Mouse (Mus musculus): Measurements from ENCODE around the gene Tmem229b. TPM values are rescaled to one million over a fixed set of nuclear protein-coding genes. Genes with fewer than 3 reads are reported as not detected.

The Tmem229b gene
- polyA plus RNA-seq, 1 experiment from 2014 or later, result 5.6 TPM

DNA sequence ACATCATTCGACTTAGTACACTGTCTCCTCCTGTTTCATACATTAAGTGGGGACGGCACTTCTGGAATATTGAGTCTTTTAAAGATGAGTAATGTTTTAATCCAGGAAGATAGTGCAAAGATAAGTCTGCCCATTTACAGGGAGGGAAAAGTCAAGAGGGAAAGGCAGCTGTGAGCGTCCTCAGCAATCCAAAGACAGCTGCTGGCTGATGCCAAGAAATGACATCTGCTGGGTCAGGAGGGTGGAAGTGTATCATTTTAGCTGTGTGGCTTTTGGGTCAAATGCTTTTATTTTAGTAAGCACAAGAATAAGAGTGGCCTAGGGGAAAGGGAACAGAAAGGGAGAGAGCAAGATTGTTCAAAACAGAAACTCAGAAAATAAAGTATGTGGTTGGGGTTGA, 85.4 kb downstream of the Tmem229b start:
- CTCF ChIA-PET, result no interaction called here

DNA sequence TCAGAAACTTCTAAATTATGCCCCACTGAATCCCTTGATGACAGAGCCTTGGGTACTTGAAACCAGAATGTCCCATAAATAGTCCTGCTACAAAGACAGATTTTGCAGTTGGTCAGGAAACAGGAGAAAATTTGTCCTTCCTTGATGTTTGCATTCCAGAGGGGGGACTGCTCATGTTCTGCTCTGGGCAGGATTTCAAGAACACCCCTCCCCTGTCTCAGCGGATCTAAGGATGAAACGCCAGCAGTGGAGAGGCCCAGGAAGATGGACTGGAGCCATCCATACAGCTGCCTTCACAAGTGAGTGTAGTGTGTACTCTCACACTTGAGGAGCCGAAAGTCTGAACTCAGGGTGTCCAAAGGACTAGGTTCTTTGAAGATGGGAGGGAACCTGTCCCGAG, 86.0 kb downstream of the Tmem229b start:
- no peak for ATAC-seq
- no peaks in the 10 kb centered on the region for H3K27me3 ChIP-seq
- POLR2A ChIA-PET, result no interaction called here
- no peak for DNase-seq (ENCODE audit: low read depth, low spot score)
- CTCF ChIA-PET, result interaction anchor here (4.1 kb wide), 1 partner anchor 175 kb away, joined by 39 read pairs; no protein-coding TSS in a partner anchor
- in situ Hi-C loops (cut with MboI; ENCODE audit: low pct_unique_long_range_greater_than_20kb), result loop anchor here (5.0 kb wide), 2 partner anchors 101 to 176 kb away; no protein-coding TSS in a partner anchor
- no peak for TF ChIP-seq CTCF (IDR thresholded peaks at IDR 0.05)

More for the DNA sequence above, 85.4 kb downstream of the Tmem229b start:
- in situ Hi-C loops (cut with MboI; ENCODE audit: low pct_unique_long_range_greater_than_20kb), result loop anchor here (5.0 kb wide), 2 partner anchors 100 to 175 kb away; no protein-coding TSS in a partner anchor
- POLR2A ChIA-PET, result no interaction called here
- no peak for TF ChIP-seq CTCF (IDR thresholded peaks at IDR 0.05)
- ATAC-seq (no peak), DNase-seq (ENCODE audit: low read depth, low spot score) (no peak)
- H3K27me3 ChIP-seq, result no peaks in the 10 kb centered on the region

DNA sequence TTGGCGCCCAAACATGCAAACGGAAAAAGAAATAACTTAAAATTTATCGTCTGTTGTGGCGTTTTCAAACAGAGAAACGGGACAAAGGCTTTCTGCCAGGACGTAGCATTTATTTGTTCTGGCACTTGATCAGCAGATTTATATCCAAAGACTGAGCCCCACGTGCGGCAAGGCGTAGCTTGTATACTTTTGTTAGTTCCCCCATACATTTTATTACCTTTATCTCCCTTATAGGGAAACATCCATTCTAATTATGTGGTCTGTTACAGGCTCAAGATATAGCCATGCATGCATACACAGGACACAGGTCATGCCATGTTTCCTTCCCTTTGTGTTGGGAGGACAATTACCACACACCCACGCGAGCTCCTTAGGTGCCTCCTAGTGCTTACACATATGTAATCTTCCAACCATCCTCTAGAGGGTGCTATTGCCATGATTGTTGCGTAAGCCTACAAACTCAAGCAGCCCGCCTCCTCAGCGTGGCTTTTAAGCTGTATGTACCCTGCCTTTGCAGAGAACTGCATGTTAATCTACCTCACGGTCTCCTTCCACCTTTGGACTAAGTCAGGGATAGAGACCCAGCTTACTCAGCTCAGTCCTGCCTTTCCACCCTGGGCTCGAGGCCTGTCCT, 88.2 kb downstream of the Tmem229b start:
- ChIA-PET CTCF (interaction anchor here (0.7 to 4.1 kb wide), 24 partner anchors 9 to 251 kb away, joined by 3 to 39 read pairs (median 4); partner anchors contain the start of genes Pigh and Tmem229b), POLR2A (interaction anchor here (0.6 kb wide), 1 partner anchor 15 kb away, joined by 4 read pairs; no protein-coding TSS in a partner anchor)
- in situ Hi-C loops (cut with MboI; ENCODE audit: low pct_unique_long_range_greater_than_20kb), result no loop called here
- ATAC-seq (no peak), DNase-seq (ENCODE audit: low read depth, low spot score) (no peak)
- no peaks in the 10 kb centered on the region for H3K27me3 ChIP-seq
- peak; percentile 44 for TF ChIP-seq CTCF (IDR thresholded peaks at IDR 0.05)

DNA sequence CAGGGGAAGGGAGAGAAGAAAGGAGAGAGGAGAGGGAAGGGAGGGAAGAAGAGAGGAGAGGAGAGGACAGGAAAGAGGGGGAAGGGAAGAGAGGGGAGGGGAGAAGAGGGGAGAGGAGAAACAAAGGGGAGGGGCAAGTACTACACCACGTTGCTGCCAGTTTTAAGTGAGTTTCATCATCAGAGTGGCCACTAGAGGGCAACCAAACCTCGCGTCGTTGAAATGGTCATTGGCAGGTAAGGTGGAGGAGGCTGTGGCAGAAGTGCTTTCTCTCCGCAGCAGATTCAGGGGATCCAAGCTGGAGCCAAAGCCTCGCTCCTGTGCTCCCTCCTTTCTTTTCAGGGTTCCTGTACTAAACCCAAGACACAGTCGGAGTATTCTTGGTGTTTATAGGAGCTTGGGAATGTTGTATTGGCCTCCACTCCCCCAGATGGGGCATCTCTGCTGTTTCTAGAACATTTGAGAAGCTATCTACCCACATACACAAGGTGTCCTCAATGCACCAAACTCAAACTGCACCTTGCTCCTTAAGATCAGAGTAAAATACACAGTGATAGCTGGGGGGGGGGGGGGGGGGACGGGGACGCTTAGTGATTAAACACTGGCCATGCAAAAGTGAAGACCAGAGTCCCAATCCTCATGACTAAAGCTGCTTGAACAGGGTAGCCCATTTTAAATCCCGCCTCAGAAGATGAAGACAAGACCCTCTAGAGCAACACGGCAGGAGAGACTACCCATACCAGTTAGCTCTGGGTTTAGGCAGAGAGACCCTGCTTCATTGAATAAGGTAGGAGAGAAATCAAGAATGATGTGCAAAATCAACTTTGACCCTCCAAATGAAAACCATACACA, 89.0 kb downstream of the Tmem229b start:
- in situ Hi-C loops (cut with MboI; ENCODE audit: low pct_unique_long_range_greater_than_20kb), result no loop called here
- ATAC-seq, result peak; percentile 74
- CTCF ChIA-PET, result interaction anchor here (0.7 to 4.1 kb wide), 24 partner anchors 8 to 252 kb away, joined by 3 to 39 read pairs (median 4); partner anchors contain the start of genes Pigh and Tmem229b

DNA sequence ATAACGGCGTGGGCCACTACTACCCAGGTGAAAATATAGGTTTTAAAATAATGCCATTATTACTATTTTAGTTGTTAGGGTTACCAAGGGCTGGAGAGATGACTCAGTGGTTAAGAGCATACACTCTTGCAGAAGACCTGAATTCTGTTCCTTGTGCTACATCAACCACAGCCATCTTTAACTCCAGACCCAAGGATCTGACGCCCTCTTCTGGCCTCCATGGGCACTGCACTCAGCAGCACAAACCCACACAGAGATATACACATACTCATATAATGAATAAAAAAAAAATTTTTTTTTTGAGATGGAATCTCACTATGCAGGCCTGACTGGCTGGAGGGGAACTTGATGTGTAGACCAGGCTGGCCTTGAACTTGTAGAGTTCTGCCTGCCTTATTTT, 91.1 kb downstream of the Tmem229b start:
- DNase-seq (ENCODE audit: low read depth, low spot score), result no peak
- no peak for ATAC-seq
- ChIA-PET POLR2A (no interaction called here), CTCF (no interaction called here)
- in situ Hi-C loops (cut with MboI; ENCODE audit: low pct_unique_long_range_greater_than_20kb), result no loop called here
- no peaks in the 10 kb centered on the region for H3K27me3 ChIP-seq
- TF ChIP-seq CTCF (IDR thresholded peaks at IDR 0.05), result peak; percentile 51

More for the DNA sequence above, 89.0 kb downstream of the Tmem229b start:
- DNase-seq (ENCODE audit: low read depth, low spot score), result no peak
- H3K27me3 ChIP-seq, result no peaks in the 10 kb centered on the region
- POLR2A ChIA-PET, result interaction anchor here (0.6 kb wide), 2 partner anchors 9 to 180 kb away, joined by 4 read pairs; no protein-coding TSS in a partner anchor
- peak; percentile 88 for TF ChIP-seq CTCF (IDR thresholded peaks at IDR 0.05)

DNA sequence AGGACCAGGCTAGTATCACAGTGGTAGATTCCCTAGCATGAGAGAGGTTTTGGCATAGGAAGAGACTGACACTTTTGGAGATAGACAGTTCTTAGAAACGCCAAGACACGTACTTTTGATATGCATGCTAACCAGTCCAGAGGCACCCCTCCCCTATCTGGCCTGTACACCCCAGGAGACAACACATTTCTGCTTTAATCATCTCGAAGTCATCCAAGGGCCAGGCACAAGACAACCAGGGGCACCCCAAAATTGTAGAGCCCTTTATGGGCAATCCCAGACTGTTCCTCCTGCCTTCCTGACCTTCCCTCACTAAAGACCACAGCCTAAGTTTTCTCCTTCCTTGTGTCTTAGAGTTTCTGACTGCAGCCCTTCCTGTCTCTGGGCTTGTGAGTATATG, 91.9 kb downstream of the Tmem229b start:
- ATAC-seq, result no peak
- in situ Hi-C loops (cut with MboI; ENCODE audit: low pct_unique_long_range_greater_than_20kb), result no loop called here
- POLR2A ChIA-PET, result no interaction called here
- H3K27me3 ChIP-seq, result no peaks in the 10 kb centered on the region
- CTCF ChIA-PET, result no interaction called here
- TF ChIP-seq CTCF (IDR thresholded peaks at IDR 0.05), result no peak
- DNase-seq (ENCODE audit: low read depth, low spot score), result no peak

DNA sequence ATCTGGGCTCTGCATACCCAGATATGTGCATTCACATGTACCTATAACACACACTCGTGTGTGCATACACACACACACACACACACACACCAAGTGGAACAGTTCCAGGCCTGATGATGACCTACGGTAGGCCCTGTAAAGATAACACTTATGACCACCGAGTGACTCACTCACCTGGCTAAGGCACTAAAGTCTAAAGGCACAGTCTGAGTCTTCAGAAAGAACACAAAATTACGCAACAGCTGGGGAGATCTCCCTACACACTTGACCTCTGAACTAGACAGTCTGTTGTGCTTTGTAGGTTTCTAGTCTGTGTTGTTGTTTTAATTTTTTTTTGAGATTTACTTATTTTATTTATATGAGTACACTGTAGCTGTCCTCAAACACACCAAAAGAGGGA, 93.0 kb downstream of the Tmem229b start:
- no peaks in the 10 kb centered on the region for H3K27me3 ChIP-seq
- no peak for TF ChIP-seq CTCF (IDR thresholded peaks at IDR 0.05)
- no peak for DNase-seq (ENCODE audit: low read depth, low spot score)

More for the DNA sequence above, 93.0 kb downstream of the Tmem229b start:
- POLR2A ChIA-PET, result no interaction called here
- CTCF ChIA-PET, result no interaction called here
- no peak for ATAC-seq
- in situ Hi-C loops (cut with MboI; ENCODE audit: low pct_unique_long_range_greater_than_20kb), result no loop called here

Other genes with a start within 250 kb of the Tmem229b start
- 86.4 TPM for gene Atp6v1d, start 146.0 kb downstream of the Tmem229b start, polyA plus RNA-seq (2021)
- gene Eif2s1, start 145.8 kb downstream of the Tmem229b start, polyA plus RNA-seq (2021), result 70.4 TPM
- gene Plek2, start 100.7 kb downstream of the Tmem229b start, polyA plus RNA-seq (2021), result 0.09 TPM
- 3.9 TPM for gene Plekhh1, start 21.5 kb upstream of the Tmem229b start, polyA plus RNA-seq (2021)
- 18.8 TPM for gene Pigh, start 82.0 kb upstream of the Tmem229b start, polyA plus RNA-seq (2021)
- 20.4 TPM for gene Arg2, start 123.2 kb upstream of the Tmem229b start, polyA plus RNA-seq (2021)
- gene Vti1b, start 165.0 kb upstream of the Tmem229b start, polyA plus RNA-seq (2021), result 116 TPM
- 31.4 TPM for gene Rdh11, start 184.7 kb upstream of the Tmem229b start, polyA plus RNA-seq (2021)
- 1.8 TPM for gene Rdh12, start 201.3 kb upstream of the Tmem229b start, polyA plus RNA-seq (2021)

Measured in Patski (cell line).